Mouse (Mus musculus): ENCODE measurements around the gene Thada. TPM values are rescaled to one million over a fixed set of nuclear protein-coding genes. Genes with fewer than 3 reads are reported as not detected.

Thada gene
- total and polyA plus RNA-seq, 3 experiments = 17.3 to 26.7 (median 22.2) TPM

GRCm38 (mm10) chr17:84328526-84328925 is 137.5 kb downstream of the Thada start:
- Histone ChIP-seq H3K4me1 (ENCODE audit: control insufficient read depth in 1 of 2, insufficient read depth in 2 of 2) (peaks cover 39 to 68% of the 10 kb centered on the region in 2 experiments), H3K4me2 (ENCODE audit: insufficient read depth, low read depth, poor library complexity, severe bottlenecking) (no peak overlapping the region), H3K4me3 (replicated peaks in 1 of 3; ENCODE audit: low read depth in 2 of 3, low read length in 2 of 3, poor library complexity in 1 of 3) (no peak overlapping the region), H3K36me3 (replicated peaks in 1 of 2; ENCODE audit: control insufficient read depth in 1 of 2, insufficient read depth in 1 of 2, low read length in 1 of 2) (peaks cover 9 to 60% of the 10 kb centered on the region in 2 experiments), H3K79me2 (replicated peaks; ENCODE audit: control insufficient read depth, extremely low read depth, insufficient read depth, poor library complexity, severe bottlenecking) (no peaks in the 10 kb centered on the region; the same call in 1 of the 2 replicates), H3K9me3 (replicated peaks; ENCODE audit: low read length) (no peaks in the 10 kb centered on the region), H3K27ac (ENCODE audit: insufficient read depth, low read depth) (peak overlapping the region; percentile 15; the same call in 1 of the 2 replicates), H3K27me3 (replicated peaks) (no peaks in the 10 kb centered on the region), H3K9ac (ENCODE audit: insufficient read depth, low read depth) (0 out of 2 replicates have a peak overlapping the region, but pooled peaks have one; percentile 19)
- no peak for TF ChIP-seq KAT2A (IDR thresholded peaks at IDR 0.05; ENCODE audit: insufficient replicate concordance, low read length)
- TF ChIP-seq IRF4 (IDR thresholded peaks at IDR 0.05; ENCODE audit: low read depth, low read length) = peak; percentile 17; the same call in 1 of the 2 replicates
- TF ChIP-seq ZKSCAN1 (IDR thresholded peaks at IDR 0.05; ENCODE audit: borderline replicate concordance, low read depth, low read length) = no peak
- in situ Hi-C loops (cut with MboI; ENCODE audit: low pct_ligation_motif_present, low pct_unique_long_range_greater_than_20kb, low sequenced_read_pairs) = no loop called here
- dilution Hi-C loops (cut with MboI; ENCODE audit: extremely low pct_ligation_motif_present, extremely low pct_unique_long_range_greater_than_20kb, low sequenced_read_pairs) = no loop called here
- DNase-seq (ENCODE audit: extremely low read depth) = no peak

DNA sequence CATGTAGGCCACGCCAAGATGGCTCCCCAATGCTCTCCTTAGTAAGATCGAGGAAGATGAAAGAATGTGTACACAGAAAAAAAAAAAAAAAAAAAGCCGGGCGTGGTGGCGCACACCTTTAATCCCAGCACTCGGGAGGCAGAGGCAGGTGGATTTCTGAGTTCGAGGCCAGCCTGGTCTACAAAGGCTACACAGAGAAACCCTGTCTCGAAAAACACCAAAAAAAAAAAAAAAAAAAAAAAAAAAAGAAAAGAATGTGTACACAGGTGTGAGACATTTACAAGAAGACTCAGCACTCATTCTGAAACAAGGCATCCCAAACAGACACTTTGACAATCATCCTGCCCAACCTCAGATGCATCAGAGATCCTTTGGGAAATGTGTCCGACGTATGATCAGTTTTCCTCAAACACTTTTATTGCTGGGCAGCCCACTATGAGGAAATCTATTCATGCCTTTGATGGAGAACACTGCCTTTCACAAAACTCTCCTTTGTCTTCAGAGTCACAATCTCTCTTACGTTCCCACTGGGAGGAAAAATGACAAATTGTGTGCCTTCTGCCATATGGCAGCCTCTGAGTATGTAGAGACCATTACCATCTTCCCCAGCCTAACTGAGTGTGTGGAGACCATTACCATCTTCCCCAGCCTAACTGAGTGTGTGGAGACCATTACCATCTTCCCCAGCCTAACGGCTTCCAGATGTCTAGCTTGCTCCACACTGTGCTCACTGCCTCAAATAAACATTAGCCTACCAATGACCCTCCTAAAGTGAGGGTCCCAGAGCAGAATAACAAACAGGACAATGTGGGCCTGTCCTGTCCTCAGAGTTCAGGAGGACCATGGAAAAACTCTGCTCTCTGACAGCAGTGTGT is 138.7 kb downstream of the Thada start:
- H3K79me2 ChIP-seq (replicated peaks; ENCODE audit: control insufficient read depth, extremely low read depth, insufficient read depth, poor library complexity, severe bottlenecking) = no peaks in the 10 kb centered on the region; the same call in 1 of the 2 replicates
- H3K4me1 ChIP-seq (ENCODE audit: control insufficient read depth in 1 of 2, insufficient read depth in 2 of 2) = peaks cover 29 to 55% of the 10 kb centered on the region in 2 experiments
- in situ Hi-C loops (cut with MboI; ENCODE audit: low pct_ligation_motif_present, low pct_unique_long_range_greater_than_20kb, low sequenced_read_pairs) = no loop called here
- peaks cover 13 to 62% of the 10 kb centered on the region in 2 experiments for H3K36me3 ChIP-seq (replicated peaks in 1 of 2; ENCODE audit: control insufficient read depth in 1 of 2, insufficient read depth in 1 of 2, low read length in 1 of 2)
- no peak overlapping the region for H3K4me2 ChIP-seq (ENCODE audit: insufficient read depth, low read depth, poor library complexity, severe bottlenecking)
- H3K27me3 ChIP-seq (replicated peaks) = no peaks in the 10 kb centered on the region
- H3K9me3 ChIP-seq (replicated peaks; ENCODE audit: low read length) = no peaks in the 10 kb centered on the region
- dilution Hi-C loops (cut with MboI; ENCODE audit: extremely low pct_ligation_motif_present, extremely low pct_unique_long_range_greater_than_20kb, low sequenced_read_pairs) = no loop called here
- TF ChIP-seq TBP (conservative IDR thresholded peaks at IDR 0.05; ENCODE audit: low read depth, low read length) (no peak), IRF4 (IDR thresholded peaks at IDR 0.05; ENCODE audit: low read depth, low read length) (no peak), ZNF384 (IDR thresholded peaks at IDR 0.05; ENCODE audit: low read depth, low read length) (peak; percentile 61), CTCF (conservative IDR thresholded peaks at IDR 0.05 in 1 of 2, IDR thresholded peaks at IDR 0.05 in 1 of 2; ENCODE audit: low read depth in 2 of 2, low read length in 2 of 2) (no peak)
- H3K9ac ChIP-seq (ENCODE audit: insufficient read depth, low read depth) = no peak overlapping the region
- no peak overlapping the region for H3K27ac ChIP-seq (ENCODE audit: insufficient read depth, low read depth)
- H3K4me3 ChIP-seq (replicated peaks in 1 of 3; ENCODE audit: low read depth in 2 of 3, low read length in 2 of 3, poor library complexity in 1 of 3) = no peak overlapping the region
- DNase-seq (ENCODE audit: extremely low read depth) = no peak

DNA sequence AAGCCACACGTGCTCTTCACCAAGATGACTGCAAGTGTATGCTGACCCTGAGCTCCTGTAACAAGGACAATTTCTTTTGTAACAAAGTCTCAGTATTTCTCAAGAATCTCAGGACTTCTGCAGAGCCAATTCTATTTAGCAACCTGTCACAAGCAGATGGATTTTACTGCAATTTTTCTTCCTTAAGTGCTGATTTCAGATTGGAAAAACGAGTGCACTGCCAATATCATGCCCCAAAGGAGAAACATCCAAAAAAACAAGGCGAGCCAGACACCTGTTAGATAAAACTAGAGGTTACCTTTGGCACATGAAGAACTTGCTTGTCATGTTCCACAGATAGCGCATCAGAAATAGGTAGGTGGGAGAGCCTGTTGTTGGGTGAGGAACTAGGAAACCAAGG is 143.8 kb downstream of the Thada start:
- dilution Hi-C loops (cut with MboI; ENCODE audit: extremely low pct_ligation_motif_present, extremely low pct_unique_long_range_greater_than_20kb, low sequenced_read_pairs) = no loop called here
- no peak for DNase-seq (ENCODE audit: extremely low read depth)

More for the DNA sequence above, 143.8 kb downstream of the Thada start:
- Histone ChIP-seq H3K4me2 (ENCODE audit: insufficient read depth, low read depth, poor library complexity, severe bottlenecking) (no peak overlapping the region), H3K4me1 (ENCODE audit: control insufficient read depth in 1 of 2, insufficient read depth in 2 of 2) (peaks cover 3 to 14% of the 10 kb centered on the region in 2 experiments; a peak in 2 of 4 replicates), H3K9me3 (replicated peaks; ENCODE audit: low read length) (no peaks in the 10 kb centered on the region), H3K4me3 (replicated peaks in 1 of 3; ENCODE audit: low read depth in 2 of 3, low read length in 2 of 3, poor library complexity in 1 of 3) (no peak overlapping the region), H3K27me3 (replicated peaks) (no peaks in the 10 kb centered on the region), H3K79me2 (replicated peaks; ENCODE audit: control insufficient read depth, extremely low read depth, insufficient read depth, poor library complexity, severe bottlenecking) (no peaks in the 10 kb centered on the region), H3K9ac (ENCODE audit: insufficient read depth, low read depth) (no peak overlapping the region), H3K27ac (ENCODE audit: insufficient read depth, low read depth) (no peak overlapping the region), H3K36me3 (replicated peaks in 1 of 2; ENCODE audit: control insufficient read depth in 1 of 2, insufficient read depth in 1 of 2, low read length in 1 of 2) (peaks cover 13 to 68% of the 10 kb centered on the region in 2 experiments)
- TF ChIP-seq ZNF384 (IDR thresholded peaks at IDR 0.05; ENCODE audit: low read depth, low read length) = no peak
- no peak for TF ChIP-seq JUN (IDR thresholded peaks at IDR 0.05; ENCODE audit: insufficient read depth, low read depth, low read length)
- TF ChIP-seq PAX5 (IDR thresholded peaks at IDR 0.05; ENCODE audit: low read length) = no peak
- TF ChIP-seq KAT2A (IDR thresholded peaks at IDR 0.05; ENCODE audit: insufficient replicate concordance, low read length) = no peak
- TF ChIP-seq USF1 (IDR thresholded peaks at IDR 0.05; ENCODE audit: low read depth, low read length) = no peak
- TF ChIP-seq CTCF (conservative IDR thresholded peaks at IDR 0.05 in 1 of 2, IDR thresholded peaks at IDR 0.05 in 1 of 2; ENCODE audit: low read depth in 2 of 2, low read length in 2 of 2) = no peak
- TF ChIP-seq TBP (conservative IDR thresholded peaks at IDR 0.05; ENCODE audit: low read depth, low read length) = no peak
- no peak for TF ChIP-seq TCF12 (IDR thresholded peaks at IDR 0.05; ENCODE audit: low read depth, low read length)
- no peak for TF ChIP-seq EP300 (IDR thresholded peaks at IDR 0.05; ENCODE audit: low read length)
- no peak for TF ChIP-seq ZKSCAN1 (IDR thresholded peaks at IDR 0.05; ENCODE audit: borderline replicate concordance, low read depth, low read length)
- TF ChIP-seq HCFC1 (IDR thresholded peaks at IDR 0.05; ENCODE audit: low read depth, low read length) = no peak
- TF ChIP-seq RCOR1 (conservative IDR thresholded peaks at IDR 0.05; ENCODE audit: low read depth, low read length) = no peak
- no peak for TF ChIP-seq CHD1 (IDR thresholded peaks at IDR 0.05; ENCODE audit: low read depth, low read length)
- no peak for TF ChIP-seq MXI1 (IDR thresholded peaks at IDR 0.05; ENCODE audit: low read depth, low read length)
- TF ChIP-seq SMC3 (IDR thresholded peaks at IDR 0.05; ENCODE audit: low read depth, low read length) = no peak
- TF ChIP-seq JUND (conservative IDR thresholded peaks at IDR 0.05; ENCODE audit: low read depth, low read length) = no peak
- TF ChIP-seq USF2 (conservative IDR thresholded peaks at IDR 0.05; ENCODE audit: low read depth, low read length) = no peak
- no peak for TF ChIP-seq MYC (IDR thresholded peaks at IDR 0.05; ENCODE audit: low read depth, low read length)
- no peak for TF ChIP-seq NRF1 (IDR thresholded peaks at IDR 0.05; ENCODE audit: low read depth, low read length)
- in situ Hi-C loops (cut with MboI; ENCODE audit: low pct_ligation_motif_present, low pct_unique_long_range_greater_than_20kb, low sequenced_read_pairs) = no loop called here

Data from CH12.LX (cell line).